Mouse (Mus musculus) subcutaneous adipose tissue, adult 2 months (tissue): Measurements from ENCODE around the gene Med6. TPM values are rescaled to one million over a fixed set of nuclear protein-coding genes. Genes with fewer than 3 reads are reported as not detected.

Experiments
- polyA plus RNA-seq: library from polyadenylated mRNA; depleted of rRNA; stranded (reverse); fragments of >200 nt; gene quantifications from 2 replicates; pipeline ENCODE4 v1.2.3, GENCODE M21; 2012; ENCODE audit warnings: low replicate concordance; rRNA removed

Med6 gene
- polyA plus RNA-seq: 11.1 and 12.2 TPM in 2 replicates

DNA sequence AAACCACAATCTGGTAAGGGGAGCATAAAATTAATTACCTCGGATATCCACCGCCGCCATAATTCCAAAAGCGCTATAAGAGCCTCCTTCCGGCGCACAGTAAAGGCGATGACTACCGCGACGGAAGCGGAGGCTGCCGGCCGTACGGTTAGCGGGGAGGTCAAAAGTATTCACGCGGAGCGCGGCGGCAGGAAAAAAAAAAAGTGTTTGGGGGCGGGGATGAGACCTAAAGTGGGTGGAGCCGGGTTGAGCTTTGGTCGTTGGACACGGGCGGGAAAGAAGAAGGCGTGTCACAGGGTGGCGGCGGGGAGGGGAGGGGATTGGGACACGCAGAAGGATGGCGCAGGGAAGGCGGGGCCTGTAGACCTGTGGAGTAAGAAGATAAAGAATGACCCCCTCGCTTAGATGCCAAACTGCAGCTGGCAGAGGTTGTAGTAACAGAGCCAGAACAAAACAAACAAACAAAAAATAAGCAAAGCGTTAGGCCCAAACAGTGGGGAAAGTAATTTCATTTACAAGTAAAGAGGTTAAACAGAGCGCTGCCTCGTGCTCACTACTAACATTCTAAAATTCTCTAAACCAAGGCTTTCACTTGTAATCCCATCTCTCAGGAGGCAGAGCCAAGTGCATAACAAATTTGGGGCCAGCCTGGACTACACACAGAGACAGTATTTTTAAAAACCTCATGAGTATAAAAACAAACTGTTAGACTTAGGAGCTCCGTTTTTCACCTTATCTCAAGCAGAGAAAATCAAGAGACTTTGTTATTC is at the start of gene Med6:
Gene Med6, minus strand, starts transcription at position 107 of the 770 bp plus-strand sequence.

DNA sequence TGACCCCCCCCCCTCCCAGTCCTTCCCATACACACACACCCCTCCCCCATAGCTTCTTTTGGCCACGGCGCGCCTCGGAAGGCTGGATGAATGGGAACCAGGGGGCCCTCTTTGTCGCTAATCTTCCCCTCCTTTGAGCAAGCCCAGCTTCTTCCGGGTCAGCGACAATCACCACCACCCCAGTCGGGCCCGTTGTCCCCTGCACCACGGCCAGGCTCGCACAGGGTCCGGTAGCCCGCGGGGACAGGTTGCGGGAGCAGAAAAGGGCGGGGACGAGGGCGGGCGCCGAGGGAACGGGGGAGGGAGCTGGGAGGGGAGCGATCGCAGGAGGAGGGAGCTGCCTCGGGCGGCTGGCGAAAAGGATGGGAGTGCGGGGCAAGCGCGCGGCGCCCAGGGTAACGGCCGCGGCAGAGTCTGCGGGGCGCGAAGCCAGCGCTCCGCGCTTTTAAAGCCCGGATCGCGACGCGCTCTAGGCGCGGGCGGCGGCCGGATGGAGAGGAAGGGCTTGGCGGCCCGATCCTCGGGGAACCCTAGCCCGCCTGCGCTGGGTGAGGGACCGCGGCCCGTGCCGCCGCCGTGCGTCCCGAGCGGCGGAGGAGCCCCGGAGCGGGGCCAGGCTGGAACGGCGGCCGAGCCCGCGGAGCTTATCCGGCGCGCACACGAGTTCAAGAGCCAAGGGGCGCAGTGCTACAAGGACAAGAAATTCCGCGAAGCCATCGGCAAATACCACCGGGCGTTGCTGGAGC is 36.3 kb upstream of the Med6 start, which contains the start of gene Ttc9:
Gene Ttc9, plus strand, starts transcription at position 335 of the 746 bp plus-strand sequence.

DNA sequence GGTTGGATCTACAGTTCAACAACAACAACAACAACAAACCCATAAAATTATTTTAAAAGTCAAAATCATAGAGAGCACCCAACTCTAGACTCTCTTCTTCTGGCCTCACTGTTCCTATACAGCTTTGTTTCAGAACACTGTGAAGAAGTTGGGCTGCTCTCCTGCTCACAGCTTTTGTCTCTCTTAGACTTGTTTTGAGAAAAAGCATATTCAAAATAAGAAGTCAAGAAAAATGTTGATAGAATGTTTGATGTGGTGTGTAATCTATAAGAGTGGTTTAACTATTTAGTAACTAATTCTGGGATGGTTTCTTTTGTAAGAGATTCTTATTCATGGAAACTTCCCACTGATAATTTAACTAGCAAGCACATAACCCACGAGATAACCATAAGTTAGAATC is 26.4 kb downstream of the Med6 start, which contains the start of gene Adam21:
Gene Adam21, minus strand, starts transcription at position 101 of the 400 bp plus-strand sequence.

DNA sequence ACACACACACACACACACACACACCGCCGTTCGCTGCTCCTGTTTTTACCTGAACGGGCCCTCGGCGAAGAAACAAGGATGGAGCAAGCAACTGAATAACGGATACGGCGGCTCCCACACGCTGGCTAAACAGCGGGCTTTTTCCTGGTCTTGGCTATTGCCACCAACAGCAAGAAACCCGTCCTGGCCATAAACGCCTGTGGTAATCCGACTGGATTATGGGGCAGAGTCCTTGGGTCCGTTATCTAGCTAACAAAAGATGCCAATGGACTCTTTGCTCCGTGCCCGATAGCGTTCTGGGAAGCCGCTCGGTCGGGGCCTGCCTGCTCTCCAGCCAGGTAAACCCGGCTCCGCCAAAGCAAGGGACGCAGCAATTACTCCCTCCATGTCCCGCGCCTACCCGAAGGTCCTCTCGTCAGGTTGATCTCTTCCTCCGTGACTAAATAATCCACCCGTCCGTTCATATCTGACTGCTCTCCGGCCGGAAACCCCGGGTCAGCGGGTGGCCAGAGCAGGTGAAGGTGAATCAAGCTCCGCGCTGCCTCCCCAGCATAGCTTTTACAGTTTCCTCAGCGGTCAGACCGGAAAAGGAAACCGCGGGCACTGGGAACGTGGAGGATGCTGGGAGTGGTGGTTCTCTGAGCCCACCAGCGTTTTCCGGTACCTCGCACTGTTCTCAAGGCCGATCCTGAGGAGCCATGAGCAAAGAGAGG is 62.3 kb downstream of the Med6 start, which contains the start of the genes Gm20498 and Synj2bp:
Gene Gm20498, minus strand, starts transcription at position 590 of the 713 bp plus-strand sequence.
Gene Synj2bp, minus strand, starts transcription at position 596 of the 713 bp plus-strand sequence.

Other genes with a start within 250 kb of the Med6 start
- gene Gm4787, start 215.5 kb downstream of the Med6 start, polyA plus RNA-seq: 0.33 and 0.60 TPM in 2 replicates
- 0.23 and 0.45 TPM in 2 replicates for gene Adam4, start 173.1 kb downstream of the Med6 start, polyA plus RNA-seq
- 101 and 121 TPM in 2 replicates for gene Cox16, start 109.9 kb downstream of the Med6 start, polyA plus RNA-seq
- gene Gm20498, start 62.1 kb downstream of the Med6 start, polyA plus RNA-seq: 12.8 and 18.4 TPM in 2 replicates
- gene Synj2bp, start 62.1 kb downstream of the Med6 start, polyA plus RNA-seq: 35.0 and 38.6 TPM in 2 replicates
- gene Adam21, start 26.5 kb downstream of the Med6 start, polyA plus RNA-seq: 0.09 TPM in 1 of 2 replicates, not detected in the other
- gene Ttc9, start 36.2 kb upstream of the Med6 start, polyA plus RNA-seq: 1.4 and 4.6 TPM in 2 replicates
- gene Map3k9, start 186.2 kb upstream of the Med6 start, polyA plus RNA-seq: 0.20 and 1.9 TPM in 2 replicates